Mouse (Mus musculus): Measurements from ENCODE around the gene Stk38l. TPM values are rescaled to one million over a fixed set of nuclear protein-coding genes. Genes with fewer than 3 reads are reported as not detected.

Stk38l gene
- polyA plus RNA-seq, 1 experiment from 2014 or later, result 24.8 TPM

- Histone ChIP-seq H3K9ac (replicated peaks; ENCODE audit: low read length) (no peak overlapping the region), H3K4me2 (ENCODE audit: low read depth, low read length) (no peak overlapping the region), H3K4me1 (ENCODE audit: control insufficient read depth, insufficient read depth, low read length) (no peaks in the 10 kb centered on the region), H3K36me3 (replicated peaks; ENCODE audit: control insufficient read depth, insufficient read depth, low read depth, low read length) (no peaks in the 10 kb centered on the region), H3K4me3 (ENCODE audit: low read depth, low read length) (no peak overlapping the region), H3K9me3 (replicated peaks; ENCODE audit: control insufficient read depth, low read length) (no peaks in the 10 kb centered on the region), H3K27me3 (ENCODE audit: control insufficient read depth, insufficient read depth, low read length) (no peaks in the 10 kb centered on the region), H3K27ac (replicated peaks; ENCODE audit: low read depth, low read length) (no peak overlapping the region)
- no peak for ATAC-seq (replicated peaks; ENCODE audit: insufficient number of reproducible peaks, low FRiP score, low TSS enrichment, low read depth)
- 74% methylated on average over 5 of the region's 5 CpGs for WGBS
- no peak for DNase-seq (ENCODE audit: low spot score)
These were observed 35.9 kb upstream of the Stk38l start for GRCm38 (mm10) chr6:146688861-146689260.

GRCm38 (mm10) chr6:146697767-146698166 is 27.0 kb upstream of the Stk38l start:
- WGBS, result 78% methylated on average over 5 of the region's 5 CpGs
- no peaks in the 10 kb centered on the region for H3K9me3 ChIP-seq (replicated peaks; ENCODE audit: control insufficient read depth, low read length)
- DNase-seq (ENCODE audit: low spot score) (no peak), ATAC-seq (replicated peaks; ENCODE audit: insufficient number of reproducible peaks, low FRiP score, low TSS enrichment, low read depth) (no peak)
- H3K4me2 ChIP-seq (ENCODE audit: low read depth, low read length), result no peak overlapping the region
- no peaks in the 10 kb centered on the region for H3K36me3 ChIP-seq (replicated peaks; ENCODE audit: control insufficient read depth, insufficient read depth, low read depth, low read length)
- no peaks in the 10 kb centered on the region for H3K4me1 ChIP-seq (ENCODE audit: control insufficient read depth, insufficient read depth, low read length)
- no peaks in the 10 kb centered on the region for H3K27me3 ChIP-seq (ENCODE audit: control insufficient read depth, insufficient read depth, low read length)
- no peak overlapping the region for H3K9ac ChIP-seq (replicated peaks; ENCODE audit: low read length)
- no peak overlapping the region for H3K27ac ChIP-seq (replicated peaks; ENCODE audit: low read depth, low read length)
- H3K4me3 ChIP-seq (ENCODE audit: low read depth, low read length), result no peak overlapping the region

- DNase-seq (ENCODE audit: low spot score), result no peak
- H3K4me2 ChIP-seq (ENCODE audit: low read depth, low read length), result no peak overlapping the region
These were observed 26.4 kb upstream of the Stk38l start for GRCm38 (mm10) chr6:146698376-146698775.

GRCm38 (mm10) chr6:146700461-146700860 is 24.3 kb upstream of the Stk38l start:
- H3K9me3 ChIP-seq (replicated peaks; ENCODE audit: control insufficient read depth, low read length), result no peaks in the 10 kb centered on the region
- H3K4me1 ChIP-seq (ENCODE audit: control insufficient read depth, insufficient read depth, low read length), result no peaks in the 10 kb centered on the region
- no peaks in the 10 kb centered on the region for H3K36me3 ChIP-seq (replicated peaks; ENCODE audit: control insufficient read depth, insufficient read depth, low read depth, low read length)
- H3K4me2 ChIP-seq (ENCODE audit: low read depth, low read length), result no peak overlapping the region
- H3K4me3 ChIP-seq (ENCODE audit: low read depth, low read length), result no peak overlapping the region
- 100% methylated on average over 1 of the region's 1 CpGs for WGBS
- H3K9ac ChIP-seq (replicated peaks; ENCODE audit: low read length), result no peak overlapping the region
- no peak for DNase-seq (ENCODE audit: low spot score)
- H3K27me3 ChIP-seq (ENCODE audit: control insufficient read depth, insufficient read depth, low read length), result no peaks in the 10 kb centered on the region
- H3K27ac ChIP-seq (replicated peaks; ENCODE audit: low read depth, low read length), result no peak overlapping the region
- ATAC-seq (replicated peaks; ENCODE audit: insufficient number of reproducible peaks, low FRiP score, low TSS enrichment, low read depth), result no peak

More at GRCm38 (mm10) chr6:146698376-146698775, 26.4 kb upstream of the Stk38l start:
- H3K27me3 ChIP-seq (ENCODE audit: control insufficient read depth, insufficient read depth, low read length), result no peaks in the 10 kb centered on the region
- H3K4me1 ChIP-seq (ENCODE audit: control insufficient read depth, insufficient read depth, low read length), result no peaks in the 10 kb centered on the region
- 89% methylated on average over 4 of the region's 4 CpGs for WGBS
- H3K36me3 ChIP-seq (replicated peaks; ENCODE audit: control insufficient read depth, insufficient read depth, low read depth, low read length), result no peaks in the 10 kb centered on the region
- no peak overlapping the region for H3K4me3 ChIP-seq (ENCODE audit: low read depth, low read length)
- H3K9ac ChIP-seq (replicated peaks; ENCODE audit: low read length), result no peak overlapping the region
- no peak for ATAC-seq (replicated peaks; ENCODE audit: insufficient number of reproducible peaks, low FRiP score, low TSS enrichment, low read depth)
- no peak overlapping the region for H3K27ac ChIP-seq (replicated peaks; ENCODE audit: low read depth, low read length)
- H3K9me3 ChIP-seq (replicated peaks; ENCODE audit: control insufficient read depth, low read length), result no peaks in the 10 kb centered on the region

GRCm38 (mm10) chr6:146702126-146702881 is 22.5 kb upstream of the Stk38l start:
- WGBS, result 68% methylated on average over 11 of the region's 11 CpGs
- ATAC-seq (replicated peaks; ENCODE audit: insufficient number of reproducible peaks, low FRiP score, low TSS enrichment, low read depth), result no peak
- H3K9me3 ChIP-seq (replicated peaks; ENCODE audit: control insufficient read depth, low read length), result no peaks in the 10 kb centered on the region

GRCm38 (mm10) chr6:146703351-146703750 is 21.4 kb upstream of the Stk38l start:
- Histone ChIP-seq H3K27ac (replicated peaks; ENCODE audit: low read depth, low read length) (no peak overlapping the region), H3K4me3 (ENCODE audit: low read depth, low read length) (no peak overlapping the region), H3K4me2 (ENCODE audit: low read depth, low read length) (no peak overlapping the region), H3K36me3 (replicated peaks; ENCODE audit: control insufficient read depth, insufficient read depth, low read depth, low read length) (no peaks in the 10 kb centered on the region), H3K4me1 (ENCODE audit: control insufficient read depth, insufficient read depth, low read length) (no peaks in the 10 kb centered on the region), H3K9ac (replicated peaks; ENCODE audit: low read length) (no peak overlapping the region), H3K9me3 (replicated peaks; ENCODE audit: control insufficient read depth, low read length) (no peaks in the 10 kb centered on the region), H3K27me3 (ENCODE audit: control insufficient read depth, insufficient read depth, low read length) (no peaks in the 10 kb centered on the region)
- 88% methylated on average over 3 of the region's 3 CpGs for WGBS
- no peak for ATAC-seq (replicated peaks; ENCODE audit: insufficient number of reproducible peaks, low FRiP score, low TSS enrichment, low read depth)
- DNase-seq (ENCODE audit: low spot score), result no peak

More at GRCm38 (mm10) chr6:146702126-146702881, 22.5 kb upstream of the Stk38l start:
- H3K9ac ChIP-seq (replicated peaks; ENCODE audit: low read length), result no peak overlapping the region
- no peaks in the 10 kb centered on the region for H3K36me3 ChIP-seq (replicated peaks; ENCODE audit: control insufficient read depth, insufficient read depth, low read depth, low read length)
- H3K27ac ChIP-seq (replicated peaks; ENCODE audit: low read depth, low read length), result no peak overlapping the region
- H3K27me3 ChIP-seq (ENCODE audit: control insufficient read depth, insufficient read depth, low read length), result no peaks in the 10 kb centered on the region
- no peak for DNase-seq (ENCODE audit: low spot score)
- no peaks in the 10 kb centered on the region for H3K4me1 ChIP-seq (ENCODE audit: control insufficient read depth, insufficient read depth, low read length)
- no peak overlapping the region for H3K4me3 ChIP-seq (ENCODE audit: low read depth, low read length)
- H3K4me2 ChIP-seq (ENCODE audit: low read depth, low read length), result no peak overlapping the region

- Histone ChIP-seq H3K36me3 (replicated peaks; ENCODE audit: control insufficient read depth, insufficient read depth, low read depth, low read length) (no peaks in the 10 kb centered on the region), H3K27me3 (ENCODE audit: control insufficient read depth, insufficient read depth, low read length) (no peaks in the 10 kb centered on the region), H3K27ac (replicated peaks; ENCODE audit: low read depth, low read length) (no peak overlapping the region), H3K4me3 (ENCODE audit: low read depth, low read length) (no peak overlapping the region), H3K9ac (replicated peaks; ENCODE audit: low read length) (no peak overlapping the region), H3K4me1 (ENCODE audit: control insufficient read depth, insufficient read depth, low read length) (no peaks in the 10 kb centered on the region), H3K9me3 (replicated peaks; ENCODE audit: control insufficient read depth, low read length) (no peaks in the 10 kb centered on the region), H3K4me2 (ENCODE audit: low read depth, low read length) (no peak overlapping the region)
- ATAC-seq (replicated peaks; ENCODE audit: insufficient number of reproducible peaks, low FRiP score, low TSS enrichment, low read depth) (no peak), DNase-seq (ENCODE audit: low spot score) (no peak)
- 95% methylated on average over 1 of the region's 1 CpGs for WGBS
These were observed 19.2 kb upstream of the Stk38l start for GRCm38 (mm10) chr6:146705631-146706030.

- ATAC-seq (replicated peaks; ENCODE audit: insufficient number of reproducible peaks, low FRiP score, low TSS enrichment, low read depth), result no peak
- H3K4me1 ChIP-seq (ENCODE audit: control insufficient read depth, insufficient read depth, low read length), result no peaks in the 10 kb centered on the region
- DNase-seq (ENCODE audit: low spot score), result no peak
- no peaks in the 10 kb centered on the region for H3K27me3 ChIP-seq (ENCODE audit: control insufficient read depth, insufficient read depth, low read length)
- no peak overlapping the region for H3K9ac ChIP-seq (replicated peaks; ENCODE audit: low read length)
- H3K9me3 ChIP-seq (replicated peaks; ENCODE audit: control insufficient read depth, low read length), result no peaks in the 10 kb centered on the region
- no peak overlapping the region for H3K4me3 ChIP-seq (ENCODE audit: low read depth, low read length)
- no peak overlapping the region for H3K4me2 ChIP-seq (ENCODE audit: low read depth, low read length)
- WGBS, result 90% methylated on average over 1 of the region's 1 CpGs
- H3K36me3 ChIP-seq (replicated peaks; ENCODE audit: control insufficient read depth, insufficient read depth, low read depth, low read length), result no peaks in the 10 kb centered on the region
- H3K27ac ChIP-seq (replicated peaks; ENCODE audit: low read depth, low read length), result no peak overlapping the region
These were observed 5.2 kb upstream of the Stk38l start for GRCm38 (mm10) chr6:146719606-146720005.

Data from embryonic facial prominence, embryonic 11.5 days (tissue).